Mouse (Mus musculus) limb, embryonic 12.5 days (tissue): ENCODE results near the gene Vtn. TPM values are rescaled to one million over a fixed set of nuclear protein-coding genes. Genes with fewer than 3 reads are reported as not detected.

Source experiments
- ATAC-seq: fragments of 200-750 bp; cut with Nextera tagmentation; 2 replicates; pipeline ENCODE4 v1.8.0; 2017; ENCODE audit warnings: low read depth, moderate TSS enrichment; ENCODE audit not compliant: insufficient number of reproducible peaks, insufficient read depth, low FRiP score, low TSS enrichment
- H3K27ac ChIP-seq: fragments of 300-500 bp; sonication (generic); 2 replicates; pipeline ENCODE4 v1.5.1; 2016; ENCODE audit warnings: mild to moderate bottlenecking, moderate library complexity
- H3K27me3 ChIP-seq: fragments of 300-500 bp; sonication (generic); 2 replicates; pipeline ENCODE4 v1.6.1; 2016; ENCODE audit warnings: mild to moderate bottlenecking, moderate library complexity
- H3K36me3 ChIP-seq: fragments of 300-500 bp; sonication (generic); 2 replicates; pipeline ENCODE4 v1.6.1; 2016; ENCODE audit warnings: mild to moderate bottlenecking, moderate library complexity
- H3K4me1 ChIP-seq: fragments of 300-500 bp; sonication (generic); replicated peaks from 2 replicates; pipeline ENCODE4 v1.6.1; 2016
- H3K4me2 ChIP-seq: fragments of 300-500 bp; sonication (generic); 2 replicates; pipeline ENCODE4 v1.6.1; 2016; ENCODE audit warnings: mild to moderate bottlenecking, moderate library complexity
- H3K4me3 ChIP-seq: fragments of 300-500 bp; sonication (generic); replicated peaks from 2 replicates; pipeline ENCODE4 v1.5.1; 2016; ENCODE audit warnings: mild to moderate bottlenecking
- H3K9ac ChIP-seq: fragments of 300-500 bp; sonication (generic); replicated peaks from 2 replicates; pipeline ENCODE4 v1.6.1; 2016; ENCODE audit warnings: mild to moderate bottlenecking, moderate library complexity
- H3K9me3 ChIP-seq: fragments of 300-500 bp; sonication (generic); 2 replicates; pipeline ENCODE4 v1.6.1; 2016; ENCODE audit warnings: mild to moderate bottlenecking, moderate library complexity
- WGBS: fragments of 180-500 bp; shearing (Covaris S2); methylation state at CpG from one replicate; pipeline ENCODE4 v1.1.7; 2016; 5-methylcytosine and 5-hydroxymethylcytosine counted together
- polyA plus RNA-seq: library from polyadenylated mRNA; unstranded; fragments of >200 nt; fragmentation: Nextera tagmentation; extraction: Ambion mirVana; gene quantifications from 2 replicates; pipeline ENCODE4 v1.2.1, GENCODE M21; 2016

The Vtn gene
- polyA plus RNA-seq, 1 experiment from 2014 or later: 0.26 TPM

GRCm38 (mm10) chr11:78466242-78466912 lies 32.5 kb upstream of the Vtn start:
- Histone ChIP-seq H3K4me1 (peaks cover 27% of the 10 kb centered on the region), H3K36me3 (peaks cover 6% of the 10 kb centered on the region; the same call in 1 of the 2 replicates), H3K27ac (peak overlapping the region; percentile 96), H3K4me3 (peak overlapping the region; percentile 68), H3K9me3 (no peaks in the 10 kb centered on the region), H3K9ac (peak overlapping the region; percentile 75), H3K27me3 (no peaks in the 10 kb centered on the region), H3K4me2 (peak overlapping the region; percentile 66)
- WGBS: 74% methylated on average over 23 of the region's 23 CpGs
- ATAC-seq: peak; percentile 9; the same call in 1 of the 2 replicates

DNA sequence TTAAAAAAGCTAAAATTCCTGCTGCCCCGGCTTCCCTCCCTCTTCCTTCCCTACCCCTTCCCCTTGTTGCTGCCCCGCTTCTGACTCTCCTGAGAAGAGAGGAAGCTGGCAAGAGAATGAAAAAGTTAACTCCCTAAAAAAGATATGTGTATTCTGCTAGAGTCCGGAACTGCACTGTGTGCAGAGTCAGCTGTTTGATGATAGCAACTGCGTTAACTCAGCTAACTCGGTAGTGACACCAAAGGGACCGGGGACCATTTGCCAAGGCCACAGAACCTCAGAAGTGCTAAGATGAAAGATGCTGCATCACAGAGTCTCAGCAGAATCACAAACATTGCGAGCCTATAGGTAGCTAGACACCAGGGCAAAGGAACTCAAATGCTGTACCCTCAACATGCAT lies 31.4 kb upstream of the Vtn start:
- peaks cover 27% of the 10 kb centered on the region for H3K4me1 ChIP-seq
- ATAC-seq: no peak
- no peak overlapping the region for H3K27ac ChIP-seq
- no peaks in the 10 kb centered on the region for H3K9me3 ChIP-seq
- no peak overlapping the region for H3K4me3 ChIP-seq
- H3K9ac ChIP-seq: no peak overlapping the region
- no peak overlapping the region for H3K4me2 ChIP-seq
- no peaks in the 10 kb centered on the region for H3K27me3 ChIP-seq
- H3K36me3 ChIP-seq: peaks cover 13% of the 10 kb centered on the region; the same call in 1 of the 2 replicates
- WGBS: 83% methylated on average over 7 of the region's 7 CpGs

- no peak overlapping the region for H3K4me3 ChIP-seq
- no peaks in the 10 kb centered on the region for H3K9me3 ChIP-seq
- peaks cover 27% of the 10 kb centered on the region for H3K4me1 ChIP-seq
- H3K9ac ChIP-seq: no peak overlapping the region
- no peak overlapping the region for H3K4me2 ChIP-seq
- WGBS: 42% methylated on average over 3 of the region's 3 CpGs
- no peaks in the 10 kb centered on the region for H3K27me3 ChIP-seq
- H3K27ac ChIP-seq: no peak overlapping the region
- ATAC-seq: no peak
- peaks cover 13% of the 10 kb centered on the region; the same call in 1 of the 2 replicates for H3K36me3 ChIP-seq
Observed at GRCm38 (mm10) chr11:78467932-78468331, 31.0 kb upstream of the Vtn start.

- 91% methylated on average over 10 of the region's 10 CpGs for WGBS
- peaks cover 4% of the 10 kb centered on the region for H3K4me1 ChIP-seq
Observed at GRCm38 (mm10) chr11:78471326-78472103, 27.4 kb upstream of the Vtn start.

DNA sequence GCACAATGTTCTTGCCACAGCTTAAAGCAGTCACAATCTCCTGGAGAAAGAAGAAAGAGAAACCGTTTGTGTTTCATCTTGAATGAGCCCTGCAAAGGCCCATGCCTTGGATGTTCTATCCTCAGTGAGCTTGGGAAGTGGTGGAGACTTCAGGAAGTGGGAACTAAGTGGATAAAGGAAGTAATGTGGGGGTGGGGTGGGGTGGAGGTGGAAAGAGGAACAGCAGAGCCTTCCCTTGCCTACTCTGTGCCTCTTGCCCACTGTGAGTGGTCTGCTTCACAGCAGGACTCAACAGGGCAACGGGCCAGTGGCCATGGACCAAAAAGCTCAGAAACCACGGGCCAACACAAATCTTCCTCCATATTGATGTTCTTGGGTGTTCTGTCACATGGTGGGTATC lies 23.6 kb upstream of the Vtn start:
- no peak overlapping the region for H3K27ac ChIP-seq
- H3K4me3 ChIP-seq: no peak overlapping the region
- peaks cover 13% of the 10 kb centered on the region; the same call in 1 of the 2 replicates for H3K36me3 ChIP-seq
- ATAC-seq: no peak
- no peaks in the 10 kb centered on the region for H3K9me3 ChIP-seq
- WGBS: 85% methylated on average over 3 of the region's 3 CpGs
- H3K4me1 ChIP-seq: no peaks in the 10 kb centered on the region
- H3K4me2 ChIP-seq: no peak overlapping the region
- no peaks in the 10 kb centered on the region for H3K27me3 ChIP-seq
- no peak overlapping the region for H3K9ac ChIP-seq

More at GRCm38 (mm10) chr11:78471326-78472103, 27.4 kb upstream of the Vtn start:
- Histone ChIP-seq H3K4me3 (no peak overlapping the region), H3K27ac (no peak overlapping the region), H3K27me3 (no peaks in the 10 kb centered on the region), H3K9ac (no peak overlapping the region), H3K36me3 (peaks cover 13% of the 10 kb centered on the region; the same call in 1 of the 2 replicates), H3K4me2 (no peak overlapping the region), H3K9me3 (no peaks in the 10 kb centered on the region)
- no peak for ATAC-seq

DNA sequence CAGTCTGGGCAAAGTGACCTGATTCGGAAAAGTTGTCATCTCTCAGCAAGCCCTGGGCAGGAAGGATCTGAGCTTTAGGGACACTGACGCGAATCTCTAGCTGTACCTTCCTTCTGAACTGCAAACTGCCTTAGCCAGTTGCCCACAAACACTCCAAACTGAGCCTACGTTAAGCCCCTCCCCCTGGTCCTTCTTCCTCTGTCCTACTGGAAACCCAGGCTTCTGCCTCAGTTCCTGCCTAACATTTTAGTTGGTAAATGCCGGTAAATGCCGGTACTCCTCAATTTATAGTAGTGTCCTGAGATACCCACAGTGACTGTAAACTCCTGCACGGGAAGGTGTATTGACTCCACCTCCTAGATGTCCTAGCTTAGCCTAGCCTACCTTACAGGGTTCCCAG lies 15.3 kb upstream of the Vtn start:
- Histone ChIP-seq H3K4me3 (no peak overlapping the region), H3K4me1 (0 out of 2 replicates have a peak, but pooled peaks cover 3% of the 10 kb centered on the region), H3K36me3 (no peaks in the 10 kb centered on the region), H3K27ac (no peak overlapping the region), H3K27me3 (peaks cover 64% of the 10 kb centered on the region), H3K4me2 (no peak overlapping the region), H3K9me3 (no peaks in the 10 kb centered on the region), H3K9ac (no peak overlapping the region)
- WGBS: 54% methylated on average over 7 of the region's 7 CpGs
- no peak for ATAC-seq

DNA sequence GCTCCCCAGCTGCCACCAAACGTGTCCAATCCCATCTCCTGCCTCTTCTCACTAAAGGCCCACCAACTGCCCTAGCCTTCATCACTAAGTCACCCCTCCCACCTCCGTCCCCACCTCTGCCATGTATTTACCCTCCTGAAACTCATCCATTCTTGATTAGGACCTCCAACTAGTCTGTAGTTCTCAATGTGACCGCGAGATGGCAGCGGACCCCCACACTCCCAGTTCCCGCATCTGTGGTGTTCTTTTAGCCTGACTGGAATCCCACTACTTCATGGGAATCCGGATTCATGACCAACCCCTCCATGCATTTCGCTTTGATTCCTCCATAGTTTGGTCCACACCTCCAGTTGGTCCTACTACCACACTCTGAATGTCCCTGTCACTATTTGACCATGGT lies 10.7 kb upstream of the Vtn start:
- WGBS: 5% methylated on average over 8 of the region's 8 CpGs
- H3K4me3 ChIP-seq: no peak overlapping the region
- no peaks in the 10 kb centered on the region for H3K36me3 ChIP-seq
- no peak overlapping the region for H3K27ac ChIP-seq
- no peaks in the 10 kb centered on the region for H3K9me3 ChIP-seq
- H3K27me3 ChIP-seq: peaks cover 90% of the 10 kb centered on the region
- H3K4me2 ChIP-seq: no peak overlapping the region
- no peak for ATAC-seq
- peaks cover 10% of the 10 kb centered on the region for H3K4me1 ChIP-seq
- H3K9ac ChIP-seq: no peak overlapping the region

DNA sequence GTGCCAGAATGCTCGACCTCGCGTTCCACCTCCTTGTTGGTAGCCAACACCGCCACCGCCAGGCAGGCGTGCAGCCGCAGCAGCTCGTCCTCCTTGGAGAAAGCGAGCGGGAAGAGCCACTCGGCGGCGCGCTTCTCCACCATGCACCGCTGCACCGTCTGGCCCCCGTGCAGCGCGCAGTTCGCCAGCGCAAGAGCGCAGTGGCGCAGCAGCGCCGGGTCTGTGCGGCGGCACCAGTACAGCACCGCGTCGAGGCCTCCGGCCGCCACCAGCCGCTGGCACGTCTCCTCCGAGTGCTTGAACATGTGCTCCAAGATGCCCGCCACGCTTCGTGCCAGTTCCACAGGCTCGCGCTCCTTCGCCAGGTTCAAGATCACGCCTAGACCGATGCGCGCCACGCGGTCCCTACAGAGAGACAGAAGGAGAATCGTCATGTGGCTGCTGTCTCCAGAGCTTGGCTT lies 8.1 kb upstream of the Vtn start:
- no peaks in the 10 kb centered on the region for H3K9me3 ChIP-seq
- no peak overlapping the region for H3K27ac ChIP-seq
- no peaks in the 10 kb centered on the region for H3K36me3 ChIP-seq
- peak overlapping the region; percentile 29 for H3K4me3 ChIP-seq
- peak overlapping the region; percentile 50 for H3K4me2 ChIP-seq
- H3K9ac ChIP-seq: no peak overlapping the region
- peaks cover 88% of the 10 kb centered on the region for H3K27me3 ChIP-seq
- 10% methylated on average over 48 of the region's 48 CpGs for WGBS
- H3K4me1 ChIP-seq: peaks cover 10% of the 10 kb centered on the region
- ATAC-seq: no peak

GRCm38 (mm10) chr11:78495904-78496303 lies 3.0 kb upstream of the Vtn start:
- Histone ChIP-seq H3K9me3 (no peaks in the 10 kb centered on the region), H3K27me3 (peaks cover 77% of the 10 kb centered on the region), H3K9ac (no peak overlapping the region), H3K4me3 (no peak overlapping the region), H3K4me2 (no peak overlapping the region), H3K4me1 (peaks cover 15% of the 10 kb centered on the region), H3K36me3 (no peaks in the 10 kb centered on the region), H3K27ac (no peak overlapping the region)
- no peak for ATAC-seq
- 4% methylated on average over 6 of the region's 6 CpGs for WGBS

DNA sequence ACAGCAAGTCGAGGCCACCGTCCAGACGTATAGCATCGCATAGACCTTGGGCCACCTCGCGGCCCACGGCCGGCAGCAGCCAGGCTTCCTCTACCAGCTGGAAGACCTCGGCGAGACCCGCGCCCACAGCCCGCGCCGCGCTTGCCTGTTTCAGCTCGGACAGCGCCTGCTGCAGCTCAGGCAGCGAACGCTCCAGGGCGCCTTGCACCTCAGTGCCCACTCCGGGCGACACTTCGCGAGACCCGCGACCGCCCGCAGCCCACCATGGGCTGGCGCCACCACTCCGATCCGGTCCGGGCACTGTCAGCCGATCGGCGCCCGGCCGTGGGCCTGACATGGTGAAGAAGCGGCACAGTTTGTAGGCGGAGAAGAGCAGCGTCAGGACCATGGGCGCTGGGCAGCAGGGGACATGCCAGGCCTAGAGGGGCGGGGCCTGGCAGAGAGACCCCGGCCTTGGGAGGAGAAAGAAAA lies 1.8 kb upstream of the Vtn start:
- H3K9ac ChIP-seq: peak overlapping the region; percentile 57
- peaks cover 74% of the 10 kb centered on the region for H3K27me3 ChIP-seq
- ATAC-seq: peak; percentile 68
- peak overlapping the region; percentile 57 for H3K4me3 ChIP-seq
- H3K9me3 ChIP-seq: no peaks in the 10 kb centered on the region
- under 1% methylated on average over 44 of the region's 44 CpGs for WGBS
- peak overlapping the region; percentile 99 for H3K4me2 ChIP-seq
- no peak overlapping the region for H3K27ac ChIP-seq
- no peaks in the 10 kb centered on the region for H3K36me3 ChIP-seq
- H3K4me1 ChIP-seq: peaks cover 13% of the 10 kb centered on the region
